Mouse (Mus musculus) midbrain, embryonic 10.5 days (tissue): Measurements from ENCODE around the gene Vldlr. TPM values are rescaled to one million over a fixed set of nuclear protein-coding genes. Genes with fewer than 3 reads are reported as not detected.
A peak's percentile ranks its signal among the peaks of the same experiment; 100 is the strongest.

Experiments
- DNase-seq: peaks from one replicate; pipeline ENCODE4 v3.0.0-alpha.2; 2017; ENCODE audit warnings: low spot score
- H3K27ac ChIP-seq: fragments of 300-500 bp; sonication (generic); replicated peaks from 2 replicates; pipeline ENCODE4 v1.5.1; 2016; ENCODE audit warnings: mild to moderate bottlenecking
- H3K27me3 ChIP-seq: fragments of 300-500 bp; sonication (generic); 2 replicates; pipeline ENCODE4 v1.6.1; 2016; ENCODE audit warnings: low read depth, mild to moderate bottlenecking; ENCODE audit not compliant: poor library complexity, severe bottlenecking
- H3K36me3 ChIP-seq: fragments of 300-500 bp; sonication (generic); 2 replicates; pipeline ENCODE4 v1.6.1; 2016; ENCODE audit warnings: mild to moderate bottlenecking, moderate library complexity
- H3K4me1 ChIP-seq: fragments of 300-500 bp; sonication (generic); 2 replicates; pipeline ENCODE4 v1.6.1; 2016
- H3K4me3 ChIP-seq: fragments of 300-500 bp; sonication (generic); 2 replicates; pipeline ENCODE4 v1.5.1; 2016; ENCODE audit warnings: mild to moderate bottlenecking, moderate library complexity
- H3K9me3 ChIP-seq: fragments of 300-500 bp; sonication (generic); replicated peaks from 2 replicates; pipeline ENCODE4 v1.6.1; 2016; ENCODE audit warnings: mild to moderate bottlenecking
- WGBS: fragments of 180-500 bp; shearing (Covaris S2); methylation state at CpG from one replicate; pipeline ENCODE4 v1.1.7; 2016; 5-methylcytosine and 5-hydroxymethylcytosine counted together
- polyA plus RNA-seq: library from polyadenylated mRNA; unstranded; fragments of >200 nt; fragmentation: Nextera tagmentation; extraction: Ambion mirVana; gene quantifications from 2 replicates; pipeline ENCODE4 v1.2.1, GENCODE M21; 2016

The Vldlr gene
- 7.6 and 7.9 TPM in 2 replicates for polyA plus RNA-seq

GRCm38 (mm10) chr19:27216318-27216717 is at the start of gene Vldlr:
Gene Vldlr, plus strand, starts transcription at chr19:27216484.
- Histone ChIP-seq H3K36me3 (no peaks in the 10 kb centered on the region), H3K4me1 (peaks cover 38% of the 10 kb centered on the region), H3K9me3 (no peaks in the 10 kb centered on the region), H3K4me3 (peak within 1 kb of the TSS; percentile 83), H3K27ac (peak within 1 kb of the TSS; percentile 91), H3K27me3 (peaks cover 43% of the 10 kb centered on the region)
- WGBS: 3% methylated on average over 11 of the region's 11 CpGs
- DNase-seq: no peak

GRCm38 (mm10) chr19:27167601-27168319 is 48.5 kb upstream of the Vldlr start:
- Histone ChIP-seq H3K36me3 (no peaks in the 10 kb centered on the region), H3K27ac (no peak overlapping the region), H3K4me3 (no peak overlapping the region), H3K4me1 (no peaks in the 10 kb centered on the region), H3K9me3 (no peaks in the 10 kb centered on the region), H3K27me3 (no peaks in the 10 kb centered on the region)
- no peak for DNase-seq
- WGBS: 84% methylated on average over 5 of the region's 5 CpGs

- H3K4me3 ChIP-seq: no peak overlapping the region
- no peak overlapping the region for H3K27ac ChIP-seq
- H3K9me3 ChIP-seq: no peaks in the 10 kb centered on the region
- H3K36me3 ChIP-seq: no peaks in the 10 kb centered on the region
- WGBS: 87% methylated on average over 2 of the region's 2 CpGs
- no peak for DNase-seq
- H3K4me1 ChIP-seq: no peaks in the 10 kb centered on the region
- H3K27me3 ChIP-seq: no peaks in the 10 kb centered on the region
These were observed 42.4 kb upstream of the Vldlr start for GRCm38 (mm10) chr19:27173836-27174235.

- Histone ChIP-seq H3K27me3 (no peaks in the 10 kb centered on the region), H3K4me3 (no peak overlapping the region), H3K9me3 (no peaks in the 10 kb centered on the region), H3K36me3 (no peaks in the 10 kb centered on the region), H3K4me1 (no peaks in the 10 kb centered on the region), H3K27ac (no peak overlapping the region)
- WGBS: 81% methylated on average over 1 of the region's 1 CpGs
- DNase-seq: no peak
These were observed 40.7 kb upstream of the Vldlr start for GRCm38 (mm10) chr19:27175617-27176016.

GRCm38 (mm10) chr19:27176558-27176957 is 39.7 kb upstream of the Vldlr start:
- Histone ChIP-seq H3K4me1 (no peaks in the 10 kb centered on the region), H3K27me3 (no peaks in the 10 kb centered on the region), H3K9me3 (no peaks in the 10 kb centered on the region), H3K4me3 (no peak overlapping the region), H3K27ac (no peak overlapping the region), H3K36me3 (no peaks in the 10 kb centered on the region)
- DNase-seq: no peak
- 88% methylated on average over 4 of the region's 4 CpGs for WGBS

GRCm38 (mm10) chr19:27178195-27178807 is 38.0 kb upstream of the Vldlr start:
- no peaks in the 10 kb centered on the region for H3K4me1 ChIP-seq
- no peak for DNase-seq
- H3K9me3 ChIP-seq: no peaks in the 10 kb centered on the region
- no peaks in the 10 kb centered on the region for H3K27me3 ChIP-seq
- H3K4me3 ChIP-seq: no peak overlapping the region
- WGBS: 87% methylated on average over 5 of the region's 5 CpGs
- no peak overlapping the region for H3K27ac ChIP-seq
- no peaks in the 10 kb centered on the region for H3K36me3 ChIP-seq

GRCm38 (mm10) chr19:27180351-27181122 is 35.7 kb upstream of the Vldlr start:
- Histone ChIP-seq H3K27me3 (no peaks in the 10 kb centered on the region), H3K9me3 (no peaks in the 10 kb centered on the region), H3K27ac (no peak overlapping the region), H3K4me1 (no peaks in the 10 kb centered on the region), H3K4me3 (no peak overlapping the region), H3K36me3 (no peaks in the 10 kb centered on the region)
- DNase-seq: no peak
- 90% methylated on average over 18 of the region's 18 CpGs for WGBS

GRCm38 (mm10) chr19:27183511-27183910 is 32.8 kb upstream of the Vldlr start:
- no peaks in the 10 kb centered on the region for H3K27me3 ChIP-seq
- WGBS: 86% methylated on average over 7 of the region's 7 CpGs
- DNase-seq: no peak
- H3K9me3 ChIP-seq: no peaks in the 10 kb centered on the region
- no peaks in the 10 kb centered on the region for H3K36me3 ChIP-seq
- no peaks in the 10 kb centered on the region for H3K4me1 ChIP-seq
- H3K4me3 ChIP-seq: no peak overlapping the region
- no peak overlapping the region for H3K27ac ChIP-seq

- no peaks in the 10 kb centered on the region for H3K4me1 ChIP-seq
- no peak for DNase-seq
- no peak overlapping the region for H3K4me3 ChIP-seq
- no peak overlapping the region for H3K27ac ChIP-seq
- WGBS: 87% methylated on average over 9 of the region's 9 CpGs
- no peaks in the 10 kb centered on the region for H3K9me3 ChIP-seq
- no peaks in the 10 kb centered on the region for H3K27me3 ChIP-seq
- no peaks in the 10 kb centered on the region for H3K36me3 ChIP-seq
These were observed 12.5 kb upstream of the Vldlr start for GRCm38 (mm10) chr19:27203711-27204238.

GRCm38 (mm10) chr19:27210991-27211390 is 5.3 kb upstream of the Vldlr start:
- Histone ChIP-seq H3K27me3 (peaks cover 24% of the 10 kb centered on the region), H3K4me3 (no peak overlapping the region), H3K4me1 (peaks cover 11% of the 10 kb centered on the region), H3K27ac (no peak overlapping the region), H3K36me3 (no peaks in the 10 kb centered on the region), H3K9me3 (no peaks in the 10 kb centered on the region)
- no peak for DNase-seq
- 88% methylated on average over 2 of the region's 2 CpGs for WGBS

- H3K36me3 ChIP-seq: no peaks in the 10 kb centered on the region
- H3K9me3 ChIP-seq: no peaks in the 10 kb centered on the region
- H3K4me1 ChIP-seq: peaks cover 45% of the 10 kb centered on the region
- H3K4me3 ChIP-seq: no peak overlapping the region
- H3K27ac ChIP-seq: no peak overlapping the region
- 72% methylated on average over 4 of the region's 4 CpGs for WGBS
- peaks cover 40% of the 10 kb centered on the region for H3K27me3 ChIP-seq
- DNase-seq: no peak
These were observed 688 bp upstream of the Vldlr start for GRCm38 (mm10) chr19:27215596-27215995.

- no peaks in the 10 kb centered on the region for H3K9me3 ChIP-seq
- H3K36me3 ChIP-seq: no peaks in the 10 kb centered on the region
- H3K27ac ChIP-seq: peak overlapping the region; percentile 91
- H3K4me1 ChIP-seq: peaks cover 37% of the 10 kb centered on the region
- peaks cover 43% of the 10 kb centered on the region for H3K27me3 ChIP-seq
- DNase-seq: peak; percentile 75
- under 1% methylated on average over 61 of the region's 62 CpGs for WGBS
- peak overlapping the region; percentile 83 for H3K4me3 ChIP-seq
These were observed 601 bp downstream of the Vldlr start for GRCm38 (mm10) chr19:27216767-27217403.
